Mouse (Mus musculus) neural tube, embryonic 13.5 days (tissue): ENCODE measurements around the gene Dab2ip. TPM values are rescaled to one million over a fixed set of nuclear protein-coding genes. Genes with fewer than 3 reads are reported as not detected.

Experiments
- ATAC-seq: fragments of 200-750 bp; cut with Nextera tagmentation; 2 replicates; pipeline ENCODE4 v1.8.0; 2017; ENCODE audit warnings: low read depth, mild to moderate bottlenecking, moderate TSS enrichment, moderate library complexity
- H3K27ac ChIP-seq: fragments of 300-500 bp; sonication (generic); replicated peaks from 2 replicates; pipeline ENCODE4 v1.5.1; 2015; ENCODE audit warnings: moderate library complexity, mild to moderate bottlenecking, inconsistent platforms
- H3K27me3 ChIP-seq: fragments of 300-500 bp; sonication (generic); 2 replicates; pipeline ENCODE4 v1.6.1; 2015; ENCODE audit warnings: mild to moderate bottlenecking, inconsistent platforms
- H3K36me3 ChIP-seq: fragments of 300-500 bp; sonication (generic); 2 replicates; pipeline ENCODE4 v1.6.1; 2015; ENCODE audit warnings: mild to moderate bottlenecking, inconsistent platforms
- H3K4me1 ChIP-seq: fragments of 300-500 bp; sonication (generic); replicated peaks from 2 replicates; pipeline ENCODE4 v1.6.1; 2015; ENCODE audit warnings: inconsistent platforms
- H3K4me2 ChIP-seq: fragments of 300-500 bp; sonication (generic); 2 replicates; pipeline ENCODE4 v1.6.1; 2015; ENCODE audit warnings: inconsistent platforms, mild to moderate bottlenecking, moderate library complexity
- H3K4me3 ChIP-seq: fragments of 300-500 bp; sonication (generic); 2 replicates; pipeline ENCODE4 v1.5.1; 2015; ENCODE audit warnings: mild to moderate bottlenecking, inconsistent platforms
- H3K9ac ChIP-seq: fragments of 300-500 bp; sonication (generic); 2 replicates; pipeline ENCODE4 v1.6.1; 2015; ENCODE audit warnings: moderate library complexity, mild to moderate bottlenecking, inconsistent platforms
- H3K9me3 ChIP-seq: fragments of 300-500 bp; sonication (generic); 2 replicates; pipeline ENCODE4 v1.6.1; 2016; ENCODE audit warnings: inconsistent platforms
- WGBS: fragments of 180-500 bp; shearing (Covaris S2); methylation state at CpG from one replicate; pipeline ENCODE4 v1.1.7; 2015; 5-methylcytosine and 5-hydroxymethylcytosine counted together
- polyA plus RNA-seq: library from polyadenylated mRNA; unstranded; fragments of >200 nt; fragmentation: Nextera tagmentation; extraction: Ambion mirVana; gene quantifications from 2 replicates; pipeline ENCODE4 v1.2.1, GENCODE M21; 2015

Gene Dab2ip
- polyA plus RNA-seq, 1 experiment from 2014 or later = 67.4 TPM

GRCm38 (mm10) chr2:35627298-35627898 is 69.3 kb downstream of the Dab2ip start:
- H3K27me3 ChIP-seq = no peaks in the 10 kb centered on the region
- H3K27ac ChIP-seq = 0 out of 2 replicates have a peak overlapping the region, but pooled peaks have one; percentile 6
- no peaks in the 10 kb centered on the region for H3K36me3 ChIP-seq
- ATAC-seq = no peak
- no peaks in the 10 kb centered on the region for H3K9me3 ChIP-seq
- peaks cover 55% of the 10 kb centered on the region for H3K4me1 ChIP-seq
- H3K4me2 ChIP-seq = no peak overlapping the region
- no peak overlapping the region for H3K9ac ChIP-seq
- H3K4me3 ChIP-seq = no peak overlapping the region
- 54% methylated on average over 11 of the region's 11 CpGs for WGBS

GRCm38 (mm10) chr2:35628052-35628451 is 70.0 kb downstream of the Dab2ip start:
- 0 out of 2 replicates have a peak overlapping the region, but pooled peaks have one; percentile 6 for H3K27ac ChIP-seq
- no peak overlapping the region for H3K4me2 ChIP-seq
- H3K36me3 ChIP-seq = no peaks in the 10 kb centered on the region
- ATAC-seq = no peak
- no peak overlapping the region for H3K9ac ChIP-seq
- H3K9me3 ChIP-seq = no peaks in the 10 kb centered on the region
- 61% methylated on average over 7 of the region's 7 CpGs for WGBS
- no peak overlapping the region for H3K4me3 ChIP-seq
- peaks cover 49% of the 10 kb centered on the region for H3K4me1 ChIP-seq
- H3K27me3 ChIP-seq = no peaks in the 10 kb centered on the region

GRCm38 (mm10) chr2:35628656-35629055 is 70.6 kb downstream of the Dab2ip start:
- H3K4me1 ChIP-seq = peaks cover 43% of the 10 kb centered on the region
- H3K9ac ChIP-seq = no peak overlapping the region
- H3K4me2 ChIP-seq = no peak overlapping the region
- no peak overlapping the region for H3K4me3 ChIP-seq
- H3K36me3 ChIP-seq = no peaks in the 10 kb centered on the region
- no peaks in the 10 kb centered on the region for H3K9me3 ChIP-seq
- 89% methylated on average over 4 of the region's 4 CpGs for WGBS
- H3K27me3 ChIP-seq = no peaks in the 10 kb centered on the region
- ATAC-seq = no peak
- no peak overlapping the region for H3K27ac ChIP-seq

GRCm38 (mm10) chr2:35629126-35629525 is 71.1 kb downstream of the Dab2ip start:
- no peaks in the 10 kb centered on the region for H3K9me3 ChIP-seq
- no peaks in the 10 kb centered on the region for H3K36me3 ChIP-seq
- no peaks in the 10 kb centered on the region for H3K27me3 ChIP-seq
- no peak overlapping the region for H3K4me3 ChIP-seq
- 95% methylated on average over 5 of the region's 8 CpGs for WGBS
- no peak for ATAC-seq
- no peak overlapping the region for H3K4me2 ChIP-seq
- no peak overlapping the region for H3K27ac ChIP-seq
- H3K9ac ChIP-seq = no peak overlapping the region
- H3K4me1 ChIP-seq = peaks cover 38% of the 10 kb centered on the region

GRCm38 (mm10) chr2:35633392-35633791 is 75.3 kb downstream of the Dab2ip start:
- H3K36me3 ChIP-seq = no peaks in the 10 kb centered on the region
- peaks cover 13% of the 10 kb centered on the region; the same call in 1 of the 2 replicates for H3K4me1 ChIP-seq
- no peak overlapping the region for H3K9ac ChIP-seq
- H3K4me3 ChIP-seq = no peak overlapping the region
- H3K4me2 ChIP-seq = no peak overlapping the region
- ATAC-seq = no peak
- no peak overlapping the region for H3K27ac ChIP-seq
- no peaks in the 10 kb centered on the region for H3K27me3 ChIP-seq
- H3K9me3 ChIP-seq = no peaks in the 10 kb centered on the region
- WGBS = 84% methylated on average over 4 of the region's 4 CpGs

- WGBS = 86% methylated on average over 4 of the region's 4 CpGs
- Histone ChIP-seq H3K27ac (no peak overlapping the region), H3K9me3 (no peaks in the 10 kb centered on the region)
Measured at GRCm38 (mm10) chr2:35634963-35635362, 76.9 kb downstream of the Dab2ip start.

GRCm38 (mm10) chr2:35635541-35635940 is 77.5 kb downstream of the Dab2ip start:
- no peaks in the 10 kb centered on the region for H3K36me3 ChIP-seq
- no peak for ATAC-seq
- H3K27ac ChIP-seq = no peak overlapping the region
- H3K4me2 ChIP-seq = no peak overlapping the region
- no peaks in the 10 kb centered on the region for H3K9me3 ChIP-seq
- no peaks in the 10 kb centered on the region for H3K27me3 ChIP-seq
- WGBS = 67% methylated on average over 4 of the region's 4 CpGs
- H3K9ac ChIP-seq = no peak overlapping the region
- peaks cover 11% of the 10 kb centered on the region; the same call in 1 of the 2 replicates for H3K4me1 ChIP-seq
- no peak overlapping the region for H3K4me3 ChIP-seq

More at GRCm38 (mm10) chr2:35634963-35635362, 76.9 kb downstream of the Dab2ip start:
- H3K4me3 ChIP-seq = no peak overlapping the region
- no peaks in the 10 kb centered on the region for H3K36me3 ChIP-seq
- no peak for ATAC-seq
- H3K4me1 ChIP-seq = peaks cover 11% of the 10 kb centered on the region; the same call in 1 of the 2 replicates
- no peak overlapping the region for H3K9ac ChIP-seq
- H3K27me3 ChIP-seq = no peaks in the 10 kb centered on the region
- H3K4me2 ChIP-seq = no peak overlapping the region

GRCm38 (mm10) chr2:35637880-35638535 is 79.9 kb downstream of the Dab2ip start:
- peaks cover 11% of the 10 kb centered on the region; the same call in 1 of the 2 replicates for H3K4me1 ChIP-seq
- H3K27ac ChIP-seq = 0 out of 2 replicates have a peak overlapping the region, but pooled peaks have one; percentile 18
- H3K36me3 ChIP-seq = no peaks in the 10 kb centered on the region
- no peaks in the 10 kb centered on the region for H3K9me3 ChIP-seq
- 0 out of 2 replicates have a peak, but pooled peaks have one; percentile 32 for ATAC-seq
- WGBS = 56% methylated on average over 13 of the region's 13 CpGs
- H3K4me2 ChIP-seq = no peak overlapping the region
- H3K9ac ChIP-seq = no peak overlapping the region
- H3K27me3 ChIP-seq = no peaks in the 10 kb centered on the region
- H3K4me3 ChIP-seq = no peak overlapping the region

- Histone ChIP-seq H3K4me3 (no peak overlapping the region), H3K4me2 (no peak overlapping the region), H3K36me3 (no peaks in the 10 kb centered on the region), H3K27ac (no peak overlapping the region), H3K9ac (no peak overlapping the region), H3K4me1 (peaks cover 11% of the 10 kb centered on the region; the same call in 1 of the 2 replicates), H3K9me3 (no peaks in the 10 kb centered on the region), H3K27me3 (no peaks in the 10 kb centered on the region)
- WGBS = 96% methylated on average over 2 of the region's 2 CpGs
- ATAC-seq = no peak
Measured at GRCm38 (mm10) chr2:35639799-35640198, 81.7 kb downstream of the Dab2ip start.

GRCm38 (mm10) chr2:35640576-35640975 is 82.5 kb downstream of the Dab2ip start:
- Histone ChIP-seq H3K4me2 (no peak overlapping the region), H3K9ac (no peak overlapping the region), H3K27me3 (no peaks in the 10 kb centered on the region), H3K36me3 (no peaks in the 10 kb centered on the region), H3K27ac (no peak overlapping the region), H3K9me3 (no peaks in the 10 kb centered on the region), H3K4me3 (no peak overlapping the region), H3K4me1 (peaks cover 11% of the 10 kb centered on the region; the same call in 1 of the 2 replicates)
- ATAC-seq = no peak
- WGBS = 85% methylated on average over 13 of the region's 13 CpGs

GRCm38 (mm10) chr2:35642224-35642623 is 84.2 kb downstream of the Dab2ip start:
- Histone ChIP-seq H3K9ac (no peak overlapping the region), H3K4me1 (peaks cover 11% of the 10 kb centered on the region; the same call in 1 of the 2 replicates), H3K4me2 (no peak overlapping the region), H3K27me3 (no peaks in the 10 kb centered on the region), H3K27ac (no peak overlapping the region), H3K9me3 (no peaks in the 10 kb centered on the region), H3K36me3 (no peaks in the 10 kb centered on the region), H3K4me3 (no peak overlapping the region)
- WGBS = 86% methylated on average over 7 of the region's 7 CpGs
- no peak for ATAC-seq

GRCm38 (mm10) chr2:35646553-35646952 is 88.5 kb downstream of the Dab2ip start:
- Histone ChIP-seq H3K36me3 (no peaks in the 10 kb centered on the region), H3K27ac (no peak overlapping the region), H3K4me2 (no peak overlapping the region), H3K9ac (no peak overlapping the region), H3K27me3 (no peaks in the 10 kb centered on the region), H3K9me3 (no peaks in the 10 kb centered on the region), H3K4me3 (no peak overlapping the region), H3K4me1 (peaks cover 12% of the 10 kb centered on the region)
- no peak for ATAC-seq
- WGBS = 92% methylated on average over 8 of the region's 8 CpGs
